Mouse (Mus musculus): Measurements from ENCODE around the gene Krt80. TPM values are rescaled to one million over a fixed set of nuclear protein-coding genes. Genes with fewer than 3 reads are reported as not detected.

Gene Krt80
- polyA plus RNA-seq, 1 experiment from 2014 or later = 0.11 TPM

- ATAC-seq = no peak
- Histone ChIP-seq H3K27ac (no peak overlapping the region), H3K9me3 (replicated peaks) (0 out of 2 replicates have a peak, but pooled peaks cover 4% of the 10 kb centered on the region), H3K36me3 (no peaks in the 10 kb centered on the region), H3K4me3 (no peak overlapping the region), H3K9ac (no peak overlapping the region), H3K4me2 (no peak overlapping the region), H3K4me1 (peaks cover 48% of the 10 kb centered on the region), H3K27me3 (replicated peaks) (peaks cover 18% of the 10 kb centered on the region; the same call in 1 of the 2 replicates)
- 8% methylated on average over 5 of the region's 5 CpGs for WGBS (ENCODE audit: insufficient replicate concordance)
These were observed 48.8 kb downstream of the Krt80 start for GRCm38 (mm10) chr15:101321126-101321525.

GRCm38 (mm10) chr15:101320618-101321041, 49.3 kb downstream of the Krt80 start:
- H3K36me3 ChIP-seq = no peaks in the 10 kb centered on the region
- no peak overlapping the region for H3K4me3 ChIP-seq
- peaks cover 18% of the 10 kb centered on the region; the same call in 1 of the 2 replicates for H3K27me3 ChIP-seq (replicated peaks)
- 9% methylated on average over 6 of the region's 6 CpGs for WGBS (ENCODE audit: insufficient replicate concordance)
- H3K4me1 ChIP-seq = peaks cover 50% of the 10 kb centered on the region
- H3K4me2 ChIP-seq = peak overlapping the region; percentile 23; the same call in 1 of the 2 replicates
- no peak overlapping the region for H3K9ac ChIP-seq
- 0 out of 2 replicates have a peak, but pooled peaks cover 4% of the 10 kb centered on the region for H3K9me3 ChIP-seq (replicated peaks)
- peak overlapping the region; percentile 47; the same call in 1 of the 2 replicates for H3K27ac ChIP-seq
- ATAC-seq = no peak

- no peak overlapping the region for H3K9ac ChIP-seq
- 27% methylated on average over 6 of the region's 6 CpGs for WGBS (ENCODE audit: insufficient replicate concordance)
- peaks cover 18% of the 10 kb centered on the region; the same call in 1 of the 2 replicates for H3K27me3 ChIP-seq (replicated peaks)
- H3K4me1 ChIP-seq = peaks cover 50% of the 10 kb centered on the region
- H3K4me2 ChIP-seq = peak overlapping the region; percentile 23; the same call in 1 of the 2 replicates
- peak overlapping the region; percentile 47; the same call in 1 of the 2 replicates for H3K27ac ChIP-seq
- no peak for ATAC-seq
- 0 out of 2 replicates have a peak, but pooled peaks cover 4% of the 10 kb centered on the region for H3K9me3 ChIP-seq (replicated peaks)
- no peak overlapping the region for H3K4me3 ChIP-seq
- H3K36me3 ChIP-seq = no peaks in the 10 kb centered on the region
These were observed 49.8 kb downstream of the Krt80 start for GRCm38 (mm10) chr15:101320010-101320617.

DNA sequence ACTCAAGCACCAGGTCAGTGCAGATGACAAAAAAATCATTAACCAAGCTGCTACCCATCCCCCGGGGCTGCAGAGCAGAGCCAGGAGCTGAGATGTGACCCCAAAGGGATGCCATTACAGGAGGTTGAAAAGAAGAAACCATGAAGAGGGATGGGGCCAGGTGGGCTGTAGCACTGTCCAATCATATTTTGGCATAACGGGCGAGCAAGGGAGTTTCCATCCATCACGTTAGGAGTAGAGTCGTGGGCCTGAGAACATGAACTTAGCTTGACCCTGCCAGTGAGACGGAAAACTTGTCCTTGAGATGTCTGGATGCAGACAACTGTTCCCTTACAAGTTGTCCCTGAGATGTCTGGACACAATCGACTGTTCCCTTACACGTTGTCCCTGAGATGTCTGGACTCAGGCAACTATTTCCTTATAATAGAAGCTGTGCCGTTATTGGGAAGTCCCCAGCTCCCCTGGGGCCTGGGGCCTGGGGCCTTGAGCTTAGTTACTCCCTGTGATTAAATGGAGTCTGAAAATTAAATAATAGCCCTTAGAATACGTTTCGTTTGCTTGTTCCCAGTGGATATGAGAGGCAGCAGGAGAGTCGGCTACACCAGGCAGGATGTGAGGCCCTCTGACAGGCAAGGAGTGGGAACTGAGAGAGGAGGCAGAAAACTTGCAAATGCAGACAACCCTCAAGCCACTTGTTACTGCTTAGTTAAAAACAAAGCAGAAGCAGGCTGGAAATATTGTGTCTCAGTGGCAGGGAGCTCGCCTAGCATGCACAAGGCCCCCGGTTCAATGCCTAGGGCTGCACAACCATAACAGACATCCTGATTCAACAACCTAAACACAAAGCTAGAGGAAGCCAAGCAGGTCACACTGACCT, 50.8 kb downstream of the Krt80 start:
- H3K27me3 ChIP-seq (replicated peaks) = peaks cover 18% of the 10 kb centered on the region; the same call in 1 of the 2 replicates
- 0 out of 2 replicates have a peak, but pooled peaks cover 4% of the 10 kb centered on the region for H3K9me3 ChIP-seq (replicated peaks)
- ATAC-seq = no peak
- peak overlapping the region; percentile 15; the same call in 1 of the 2 replicates for H3K27ac ChIP-seq
- H3K9ac ChIP-seq = no peak overlapping the region
- H3K36me3 ChIP-seq = no peaks in the 10 kb centered on the region
- no peak overlapping the region for H3K4me2 ChIP-seq
- WGBS (ENCODE audit: insufficient replicate concordance) = 47% methylated on average over 14 of the region's 14 CpGs
- H3K4me1 ChIP-seq = peaks cover 50% of the 10 kb centered on the region
- H3K4me3 ChIP-seq = no peak overlapping the region

- Histone ChIP-seq H3K4me1 (peaks cover 50% of the 10 kb centered on the region), H3K9ac (no peak overlapping the region), H3K36me3 (no peaks in the 10 kb centered on the region), H3K4me2 (0 out of 2 replicates have a peak overlapping the region, but pooled peaks have one; percentile 54), H3K27ac (peak overlapping the region; percentile 58; the same call in 1 of the 2 replicates), H3K27me3 (replicated peaks) (peaks cover 18% of the 10 kb centered on the region; the same call in 1 of the 2 replicates), H3K9me3 (replicated peaks) (no peaks in the 10 kb centered on the region), H3K4me3 (no peak overlapping the region)
- no peak for ATAC-seq
- WGBS (ENCODE audit: insufficient replicate concordance) = 40% methylated on average over 2 of the region's 2 CpGs
These were observed 52.0 kb downstream of the Krt80 start for GRCm38 (mm10) chr15:101317814-101318500.

- Histone ChIP-seq H3K9ac (0 out of 2 replicates have a peak overlapping the region, but pooled peaks have one; percentile 8), H3K4me3 (peak overlapping the region; percentile 29; the same call in 1 of the 2 replicates), H3K27me3 (replicated peaks) (peaks cover 13% of the 10 kb centered on the region; the same call in 1 of the 2 replicates), H3K4me1 (peaks cover 50% of the 10 kb centered on the region), H3K36me3 (no peaks in the 10 kb centered on the region), H3K27ac (peak overlapping the region; percentile 58), H3K9me3 (replicated peaks) (no peaks in the 10 kb centered on the region), H3K4me2 (peak overlapping the region; percentile 54)
- WGBS (ENCODE audit: insufficient replicate concordance) = 29% methylated on average over 18 of the region's 18 CpGs
- no peak for ATAC-seq
These were observed 52.8 kb downstream of the Krt80 start for GRCm38 (mm10) chr15:101316913-101317813.

DNA sequence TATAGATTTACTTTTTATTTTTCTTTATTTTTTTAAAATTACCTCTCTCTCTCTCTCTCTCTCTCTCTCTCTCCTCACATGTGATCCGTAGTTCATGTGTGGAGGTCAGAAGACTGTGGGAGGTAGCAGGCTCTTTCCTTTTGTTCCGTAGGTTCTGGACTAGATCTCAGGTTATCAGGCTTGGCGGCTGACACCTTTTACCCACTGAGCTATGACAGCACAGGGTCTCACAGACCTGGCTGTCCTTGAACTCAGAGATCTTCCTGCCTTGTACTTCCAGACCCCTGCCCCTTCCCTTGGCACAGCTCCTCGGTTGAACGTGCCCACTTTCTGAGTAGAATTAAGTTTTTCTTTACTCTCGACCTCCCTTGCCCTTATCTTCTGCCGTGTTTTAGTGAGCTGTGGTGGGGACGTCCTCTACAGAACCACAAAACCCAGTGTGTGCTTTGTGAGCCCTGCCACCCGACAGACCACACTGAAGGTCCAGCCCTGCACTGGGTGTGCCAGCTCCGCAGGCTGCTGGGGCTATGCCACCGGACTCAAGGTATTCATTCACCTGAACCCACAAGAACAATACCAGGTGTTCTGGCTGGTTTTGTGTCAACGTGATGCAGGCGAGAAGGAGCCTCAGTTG, 53.6 kb downstream of the Krt80 start:
- Histone ChIP-seq H3K27me3 (replicated peaks) (0 out of 2 replicates have a peak, but pooled peaks cover 9% of the 10 kb centered on the region), H3K4me3 (peak overlapping the region; percentile 29), H3K36me3 (no peaks in the 10 kb centered on the region), H3K9ac (0 out of 2 replicates have a peak overlapping the region, but pooled peaks have one; percentile 8), H3K4me2 (peak overlapping the region; percentile 54), H3K27ac (peak overlapping the region; percentile 58; the same call in 1 of the 2 replicates), H3K9me3 (replicated peaks) (no peaks in the 10 kb centered on the region), H3K4me1 (peaks cover 49% of the 10 kb centered on the region)
- WGBS (ENCODE audit: insufficient replicate concordance) = 23% methylated on average over 13 of the region's 13 CpGs
- ATAC-seq = no peak

GRCm38 (mm10) chr15:101315832-101316231, 54.1 kb downstream of the Krt80 start:
- Histone ChIP-seq H3K9ac (0 out of 2 replicates have a peak overlapping the region, but pooled peaks have one; percentile 8), H3K9me3 (replicated peaks) (no peaks in the 10 kb centered on the region), H3K27me3 (replicated peaks) (0 out of 2 replicates have a peak, but pooled peaks cover 9% of the 10 kb centered on the region), H3K36me3 (no peaks in the 10 kb centered on the region), H3K4me3 (peak overlapping the region; percentile 29), H3K4me2 (peak overlapping the region; percentile 54), H3K4me1 (peaks cover 43% of the 10 kb centered on the region), H3K27ac (no peak overlapping the region)
- WGBS (ENCODE audit: insufficient replicate concordance) = 1% methylated on average over 11 of the region's 11 CpGs
- ATAC-seq = peak; percentile 42; the same call in 1 of the 2 replicates

- no peaks in the 10 kb centered on the region for H3K9me3 ChIP-seq (replicated peaks)
- no peak overlapping the region for H3K27ac ChIP-seq
- no peak overlapping the region for H3K4me2 ChIP-seq
- H3K9ac ChIP-seq = no peak overlapping the region
- no peak for ATAC-seq
- 75% methylated on average over 4 of the region's 4 CpGs for WGBS (ENCODE audit: insufficient replicate concordance)
- no peaks in the 10 kb centered on the region for H3K36me3 ChIP-seq
- H3K4me3 ChIP-seq = no peak overlapping the region
- 0 out of 2 replicates have a peak, but pooled peaks cover 9% of the 10 kb centered on the region for H3K27me3 ChIP-seq (replicated peaks)
- H3K4me1 ChIP-seq = peaks cover 39% of the 10 kb centered on the region
These were observed 54.6 kb downstream of the Krt80 start for GRCm38 (mm10) chr15:101315378-101315777.

GRCm38 (mm10) chr15:101312006-101312405, 58.0 kb downstream of the Krt80 start:
- Histone ChIP-seq H3K4me1 (peaks cover 19% of the 10 kb centered on the region; the same call in 1 of the 2 replicates), H3K36me3 (no peaks in the 10 kb centered on the region), H3K4me2 (no peak overlapping the region), H3K9ac (no peak overlapping the region), H3K4me3 (no peak overlapping the region), H3K9me3 (replicated peaks) (no peaks in the 10 kb centered on the region), H3K27ac (no peak overlapping the region), H3K27me3 (replicated peaks) (0 out of 2 replicates have a peak, but pooled peaks cover 9% of the 10 kb centered on the region)
- 62% methylated on average over 6 of the region's 6 CpGs for WGBS (ENCODE audit: insufficient replicate concordance)
- ATAC-seq = no peak
